Mouse (Mus musculus): ENCODE measurements around the gene Mfng.

DNA sequence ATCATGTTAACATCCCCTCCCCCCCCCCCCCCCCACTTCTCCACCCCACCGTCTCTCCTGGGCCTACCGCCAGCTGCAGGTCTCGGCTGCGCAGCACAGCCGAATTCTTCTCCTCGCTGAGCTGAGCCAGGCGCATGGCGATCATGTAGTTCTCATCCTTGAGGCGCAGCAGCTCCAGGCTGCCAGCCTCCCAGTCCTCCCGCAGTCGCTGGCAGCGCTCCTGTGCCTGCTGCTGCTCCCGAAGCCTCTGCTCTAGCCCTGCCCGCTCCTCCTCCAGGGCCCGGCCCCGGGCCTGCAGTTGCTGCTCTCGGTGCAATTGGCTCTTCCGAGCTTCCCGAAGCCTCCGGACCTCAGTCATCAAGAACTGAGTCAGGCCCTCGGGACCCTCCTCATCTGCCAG is 25.8 kb upstream of the Mfng start:
- TF ChIP-seq EP300 (IDR thresholded peaks at IDR 0.05; ENCODE audit: low read depth): no peak
- no peak for TF ChIP-seq CTCF (IDR thresholded peaks at IDR 0.05; ENCODE audit: low read depth)

Measured in liver, embryonic 14.5 days (tissue).